Mouse (Mus musculus) cerebellum, postnatal 36 days (tissue): Measurements from ENCODE around the gene Ccl19.
"Not testable (repeated sequence)": the region's sequence is repeated elsewhere in the genome, so short reads cannot be mapped to it uniquely, and the experiment has no call there.

Experiments
- DNase-seq, 2 experiments: peaks; one replicate each; pipeline ENCODE4 v3.0.0; 2021 to 2022; ENCODE audit warnings: mixed read lengths in 2 of 2

Gene Ccl19

DNA sequence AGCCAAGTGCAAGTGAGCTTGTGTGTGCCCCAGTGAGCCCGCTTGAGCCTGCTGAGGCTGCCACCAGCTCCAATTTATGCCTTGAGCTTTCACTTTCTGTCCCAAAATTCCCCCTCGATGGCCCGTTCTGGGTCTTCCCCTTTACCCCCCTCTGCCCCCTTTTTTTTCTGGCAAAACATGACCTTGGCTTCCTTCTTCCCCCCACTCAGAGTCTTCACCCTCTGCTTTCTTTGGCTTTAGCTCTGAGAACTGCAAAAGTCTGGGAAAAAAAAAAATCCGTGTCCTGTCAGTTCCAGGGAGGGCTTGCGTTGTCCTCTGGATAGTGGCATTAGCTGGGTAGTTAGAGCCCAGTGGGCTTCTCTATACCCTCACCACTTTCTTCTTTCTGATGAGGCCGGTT lies at the start of gene Ccl19:
Gene Ccl19, minus strand, starts transcription at position 101 of the 400 bp plus-strand sequence.
- not testable (repeated sequence) for DNase-seq

DNA sequence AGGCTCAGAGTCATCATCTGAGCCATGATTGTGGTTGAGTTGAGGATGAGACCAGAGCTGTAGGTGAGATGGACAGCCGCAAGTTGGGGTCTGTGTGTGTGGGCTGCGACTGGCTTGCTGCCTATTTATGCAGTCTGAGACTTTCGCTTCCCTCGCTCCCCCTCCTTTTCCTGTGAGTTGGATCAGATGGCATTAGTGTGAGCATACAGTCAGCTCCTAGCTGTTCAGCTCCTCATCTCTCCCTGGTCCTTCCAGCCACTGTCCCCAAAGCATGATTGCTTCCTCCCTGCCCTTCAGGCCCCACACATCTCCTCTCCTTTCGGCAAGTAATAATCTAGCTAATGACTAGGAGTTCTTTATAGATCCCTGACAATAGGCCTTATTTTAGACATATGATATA lies 17.5 kb upstream of the Ccl19 start, which contains the start of gene Ccl21a:
Gene Ccl21a, minus strand, starts transcription at position 101 of the 400 bp plus-strand sequence.
- not testable (repeated sequence) for DNase-seq

GRCm38 (mm10) chr4:42735245-42735644 lies 21.1 kb downstream of the Ccl19 start, which contains the start of gene 4930578G10Rik:
Gene 4930578G10Rik (plus strand): TSS chr4:42735545.
- not testable (repeated sequence) for DNase-seq
